Comparison of ENCODE assay signal across 28 mouse cellular contexts in genomic region chr17:71640421-71641085, GRCm38 (mm10). TPM values are rescaled to one million over a fixed set of nuclear protein-coding genes. Genes with fewer than 3 reads are reported as not detected.
A peak's percentile ranks its signal among the peaks of the same experiment; 100 is the strongest.
DNase-seq lines count a peak whose midpoint lies in the region; ATAC-seq and TF ChIP-seq lines count a peak whose summit lies in the region.
"Had no signal": no experiment of that assay in that cellular context is flagged by ENCODE, and none has a peak within 500 bp of the region (broad histone marks: within the 10 kb centered on the region; RNA-seq: fewer than 3 reads in every experiment).

No protein-coding gene starts in this region.

- TF ChIP-seq POLR2A in CH12.LX (IDR thresholded peaks at IDR 0.05; ENCODE audit: low read depth, low read length): 0 out of 2 replicates have a peak, but pooled peaks have one; percentile 15

- H3K36me3 ChIP-seq in CH12.LX (replicated peaks in 1 of 2; ENCODE audit: control insufficient read depth in 1 of 2, insufficient read depth in 1 of 2, low read length in 1 of 2): peaks cover 72 to 94% of the 10 kb centered on the region in 2 experiments

- H3K4me2 ChIP-seq in CH12.LX (ENCODE audit: insufficient read depth, low read depth, poor library complexity, severe bottlenecking): no peak overlapping the region
- H3K4me2 ChIP-seq: forebrain, embryonic 15.5 days; heart, embryonic 11.5 days; hindbrain, embryonic 14.5 days; intestine, embryonic 15.5 days; kidney, embryonic 15.5 days; neural tube, embryonic 12.5 days had no signal

- peak overlapping the region; percentile 32; the same call in 1 of the 2 replicates for H3K27ac ChIP-seq in CH12.LX (ENCODE audit: insufficient read depth, low read depth)
- H3K27ac ChIP-seq: embryonic facial prominence, embryonic 10.5 days; forebrain, embryonic 15.5 days; hindbrain, embryonic 14.5 days; intestine, embryonic 15.5 days; kidney, embryonic 15.5 days; left cerebral cortex, adult 2 months; limb, embryonic 10.5 days; midbrain, embryonic 10.5 days; neural tube, embryonic 12.5 days had no signal

- H3K27me3 ChIP-seq in CH12.LX (replicated peaks): no peaks in the 10 kb centered on the region
- H3K27me3 ChIP-seq: forebrain, embryonic 15.5 days; intestine, embryonic 15.5 days; kidney, embryonic 15.5 days; neural tube, embryonic 12.5 days had no signal

- H3K4me3 ChIP-seq in CH12.LX (replicated peaks in 1 of 3; ENCODE audit: low read depth in 2 of 3, low read length in 2 of 3, poor library complexity in 1 of 3): no peak overlapping the region
- H3K4me3 ChIP-seq: embryonic facial prominence, embryonic 10.5 days; forebrain, embryonic 15.5 days; intestine, embryonic 15.5 days; kidney, embryonic 15.5 days; left cerebral cortex, adult 2 months; limb, embryonic 10.5 days; midbrain, embryonic 10.5 days; neural tube, embryonic 12.5 days had no signal

- no peak for TF ChIP-seq EP300 in CH12.LX (IDR thresholded peaks at IDR 0.05; ENCODE audit: low read length)

- TF ChIP-seq CTCF in CH12.LX (conservative IDR thresholded peaks at IDR 0.05 in 1 of 2, IDR thresholded peaks at IDR 0.05 in 1 of 2; ENCODE audit: low read depth in 2 of 2, low read length in 2 of 2): no peak

- dilution Hi-C loops in CH12.LX (cut with MboI; ENCODE audit: extremely low pct_ligation_motif_present, extremely low pct_unique_long_range_greater_than_20kb, low sequenced_read_pairs): no loop called here

- TF ChIP-seq RAD21 in CH12.LX (IDR thresholded peaks at IDR 0.05; ENCODE audit: low read depth, low read length): no peak

- H3K9me3 ChIP-seq in CH12.LX (replicated peaks; ENCODE audit: low read length): no peaks in the 10 kb centered on the region
- H3K9me3 ChIP-seq: embryonic facial prominence, embryonic 10.5 days; forebrain, embryonic 15.5 days; intestine, embryonic 15.5 days; kidney, embryonic 15.5 days; limb, embryonic 10.5 days; midbrain, embryonic 10.5 days; neural tube, embryonic 12.5 days had no signal

- no peaks in the 10 kb centered on the region for H3K4me1 ChIP-seq in CH12.LX (ENCODE audit: control insufficient read depth in 1 of 2, insufficient read depth in 2 of 2)
- H3K4me1 ChIP-seq: embryonic facial prominence, embryonic 10.5 days; forebrain, embryonic 15.5 days; intestine, embryonic 15.5 days; kidney, embryonic 15.5 days; limb, embryonic 10.5 days; midbrain, embryonic 10.5 days; neural tube, embryonic 12.5 days had no signal

- no peak overlapping the region for H3K9ac ChIP-seq in CH12.LX (ENCODE audit: insufficient read depth, low read depth)
- H3K9ac ChIP-seq: forebrain, embryonic 15.5 days; hindbrain, embryonic 14.5 days; intestine, embryonic 15.5 days; kidney, embryonic 15.5 days; neural tube, embryonic 12.5 days had no signal

- in situ Hi-C loops in CH12.LX (cut with MboI; ENCODE audit: low pct_ligation_motif_present, low pct_unique_long_range_greater_than_20kb, low sequenced_read_pairs): no loop called here

- no peak for DNase-seq in frontal cortex, postnatal 25 days (ENCODE audit: low spot score in 2 of 2)
- no peak for DNase-seq in CH12.LX (ENCODE audit: extremely low read depth)
- peak; percentile 25 for DNase-seq in cerebellum, adult 11-12 months
- peak; percentile 45 to 74 for DNase-seq in cerebellum, postnatal 14 days
- DNase-seq in adrenal gland, postnatal 36 days: no peak
- DNase-seq: adrenal gland, adult 2 months; B cell, adult 2 months; heart, postnatal 10 days; kidney, postnatal 4 days; layer of hippocampus, adult 9-11 months; lung, adult 2 months; lung, postnatal 36 days; thymus, adult 18-20 months; thymus, postnatal 4 days had no signal

- peaks cover 59% of the 10 kb centered on the region for H3K79me2 ChIP-seq in CH12.LX (replicated peaks; ENCODE audit: control insufficient read depth, extremely low read depth, insufficient read depth, poor library complexity, severe bottlenecking)

- ATAC-seq in frontal cortex, adult (ENCODE audit: low TSS enrichment): peak; percentile 76
- no peak for ATAC-seq in monocyte, adult 5-6 weeks (replicated peaks; ENCODE audit: insufficient number of reproducible peaks, low FRiP score, low TSS enrichment, poor library complexity, severe bottlenecking)
- ATAC-seq: forebrain, embryonic 15.5 days; intestine, embryonic 15.5 days had no signal

TF ChIP-seq in CH12.LX, 34 proteins besides CTCF, POLR2A, EP300 and RAD21:
- TF ChIP-seq GABPA (IDR thresholded peaks at IDR 0.05; ENCODE audit: insufficient replicate concordance, low read depth, low read length) (no peak), SIN3A (IDR thresholded peaks at IDR 0.05; ENCODE audit: low read length) (no peak), IRF4 (IDR thresholded peaks at IDR 0.05; ENCODE audit: low read depth, low read length) (no peak), CHD2 (IDR thresholded peaks at IDR 0.05; ENCODE audit: low read length) (no peak), PAX5 (IDR thresholded peaks at IDR 0.05; ENCODE audit: low read length) (no peak), USF2 (conservative IDR thresholded peaks at IDR 0.05; ENCODE audit: low read depth, low read length) (no peak)

RNA-seq across cellular contexts. Expression of gene Wdr43, which starts 24.9 kb away (rescaled TPM):
- total RNA-seq in CH12.LX (2012; rRNA removed): 157 and 189 TPM in 2 replicates
- 252 and 309 TPM in 2 replicates for total RNA-seq in CH12.LX (2014; rRNA removed)
- polyA plus RNA-seq in CH12.LX (2012; ENCODE audit: insufficient read length, low read depth): 355 and 422 TPM in 2 replicates
- total RNA-seq in monocyte, adult 5-6 weeks (2017): 148 to 191 TPM (median 165 TPM) in 3 replicates
- 100 to 1,000 TPM in 1 of 2 experiments, 10 to 100 TPM in 1; 52.1 to 107 TPM for total RNA-seq in adrenal gland, postnatal 36 days (2021)

RNA-seq across cellular contexts. Expression of gene Togaram2, which starts 32.5 kb away (rescaled TPM):
- total RNA-seq in CH12.LX (2012; rRNA removed): 0.71 and 0.76 TPM in 2 replicates
- 2.6 and 3.2 TPM in 2 replicates for total RNA-seq in CH12.LX (2014; rRNA removed)
- polyA plus RNA-seq in CH12.LX (2012; ENCODE audit: insufficient read length, low read depth): 17.6 and 19.6 TPM in 2 replicates
- not detected in 3 replicates for total RNA-seq in monocyte, adult 5-6 weeks (2017)
- not detected for total RNA-seq in adrenal gland, postnatal 36 days (2021)
- total RNA-seq: common myeloid progenitor, adult 5-6 weeks; liver, adult 2 months had no signal
- polyA plus RNA-seq: adrenal gland, adult 2 months; limb, embryonic 10.5 days; liver, adult 2 months; midbrain, embryonic 10.5 days had no signal

Comparison
In these comparisons a context has a peak if more than half of its experiments do, and no peak if none do; other contexts are left out.
1. DNase-seq: peak in cerebellum, adult 11-12 months (single experiment) and cerebellum, postnatal 14 days (2 of 2); none in frontal cortex, postnatal 25 days (0 of 2), CH12.LX (single experiment) and adrenal gland, postnatal 36 days (0 of 2).